Mouse (Mus musculus): ENCODE measurements around the gene Nfia. TPM values are rescaled to one million over a fixed set of nuclear protein-coding genes. Genes with fewer than 3 reads are reported as not detected.
A peak's percentile ranks its signal among the peaks of the same experiment; 100 is the strongest.

Gene Nfia
- polyA plus RNA-seq, 1 experiment = 41.2 TPM

GRCm38 (mm10) chr4:97786571-97786970, 14.0 kb downstream of the Nfia start:
- no peak for DNase-seq
- 60% methylated on average over 8 of the region's 8 CpGs for whole genome bisulfite sequencing
- no peak for TF ChIP-seq POLR2A (IDR thresholded peaks at IDR 0.05; ENCODE audit: borderline replicate concordance, insufficient read depth, low read length)
- TF ChIP-seq CTCF (IDR thresholded peaks at IDR 0.05; ENCODE audit: borderline replicate concordance, insufficient read depth, low read depth, low read length) = no peak
- H3K4me3 ChIP-seq (replicated peaks; ENCODE audit: insufficient read depth, low read depth, low read length) = no peak overlapping the region
- no peaks in the 10 kb centered on the region for H3K27me3 ChIP-seq (ENCODE audit: control insufficient read depth, insufficient read depth, low read length)
- H3K27ac ChIP-seq (ENCODE audit: insufficient read depth, low read length) = no peak overlapping the region
- peaks cover 18% of the 10 kb centered on the region; the same call in 1 of the 2 replicates for H3K4me1 ChIP-seq (ENCODE audit: control insufficient read depth, insufficient read depth, low read length)

GRCm38 (mm10) chr4:97787515-97787914, 15.0 kb downstream of the Nfia start:
- Histone ChIP-seq H3K27ac (ENCODE audit: insufficient read depth, low read length) (peak overlapping the region; percentile 19; the same call in 1 of the 2 replicates), H3K4me1 (ENCODE audit: control insufficient read depth, insufficient read depth, low read length) (peaks cover 18% of the 10 kb centered on the region; the same call in 1 of the 2 replicates), H3K4me3 (replicated peaks; ENCODE audit: insufficient read depth, low read depth, low read length) (no peak overlapping the region), H3K27me3 (ENCODE audit: control insufficient read depth, insufficient read depth, low read length) (no peaks in the 10 kb centered on the region)
- peak; percentile 21; the same call in 1 of the 2 replicates for TF ChIP-seq POLR2A (IDR thresholded peaks at IDR 0.05; ENCODE audit: borderline replicate concordance, insufficient read depth, low read length)
- TF ChIP-seq CTCF (IDR thresholded peaks at IDR 0.05; ENCODE audit: borderline replicate concordance, insufficient read depth, low read depth, low read length) = no peak
- peak; percentile 67 to 79 for DNase-seq
- WGBS = 7% methylated on average over 3 of the region's 3 CpGs

- DNase-seq = no peak
- Histone ChIP-seq H3K27me3 (ENCODE audit: control insufficient read depth, insufficient read depth, low read length) (no peaks in the 10 kb centered on the region), H3K4me3 (replicated peaks; ENCODE audit: insufficient read depth, low read depth, low read length) (no peak overlapping the region), H3K27ac (ENCODE audit: insufficient read depth, low read length) (peak overlapping the region; percentile 71; the same call in 1 of the 2 replicates), H3K4me1 (ENCODE audit: control insufficient read depth, insufficient read depth, low read length) (peaks cover 21% of the 10 kb centered on the region; the same call in 1 of the 2 replicates)
- 42% methylated on average over 4 of the region's 4 CpGs for WGBS
- TF ChIP-seq POLR2A (IDR thresholded peaks at IDR 0.05; ENCODE audit: borderline replicate concordance, insufficient read depth, low read length) (no peak), CTCF (IDR thresholded peaks at IDR 0.05; ENCODE audit: borderline replicate concordance, insufficient read depth, low read depth, low read length) (no peak)
Measured at GRCm38 (mm10) chr4:97788537-97788936, 16.0 kb downstream of the Nfia start.

- WGBS = 44% methylated on average over 10 of the region's 10 CpGs
- Histone ChIP-seq H3K4me3 (replicated peaks; ENCODE audit: insufficient read depth, low read depth, low read length) (peak overlapping the region; percentile 6), H3K27me3 (ENCODE audit: control insufficient read depth, insufficient read depth, low read length) (no peaks in the 10 kb centered on the region), H3K4me1 (ENCODE audit: control insufficient read depth, insufficient read depth, low read length) (peaks cover 5% of the 10 kb centered on the region; the same call in 1 of the 2 replicates), H3K27ac (ENCODE audit: insufficient read depth, low read length) (peak overlapping the region; percentile 26)
- no peak for TF ChIP-seq POLR2A (IDR thresholded peaks at IDR 0.05; ENCODE audit: borderline replicate concordance, insufficient read depth, low read length)
- TF ChIP-seq CTCF (IDR thresholded peaks at IDR 0.05; ENCODE audit: borderline replicate concordance, insufficient read depth, low read depth, low read length) = no peak
- peak in 1 of 2 experiments; percentile 47 for DNase-seq
Measured at GRCm38 (mm10) chr4:97793931-97794330, 21.4 kb downstream of the Nfia start.

GRCm38 (mm10) chr4:97794865-97795264, 22.3 kb downstream of the Nfia start:
- Histone ChIP-seq H3K27ac (ENCODE audit: insufficient read depth, low read length) (peak overlapping the region; percentile 33), H3K27me3 (ENCODE audit: control insufficient read depth, insufficient read depth, low read length) (no peaks in the 10 kb centered on the region), H3K4me1 (ENCODE audit: control insufficient read depth, insufficient read depth, low read length) (peaks cover 5% of the 10 kb centered on the region; the same call in 1 of the 2 replicates), H3K4me3 (replicated peaks; ENCODE audit: insufficient read depth, low read depth, low read length) (peak overlapping the region; percentile 4)
- WGBS = 27% methylated on average over 4 of the region's 4 CpGs
- no peak for TF ChIP-seq CTCF (IDR thresholded peaks at IDR 0.05; ENCODE audit: borderline replicate concordance, insufficient read depth, low read depth, low read length)
- no peak for TF ChIP-seq POLR2A (IDR thresholded peaks at IDR 0.05; ENCODE audit: borderline replicate concordance, insufficient read depth, low read length)
- DNase-seq = peak; percentile 52 to 69

- peak; percentile 41 to 51 for DNase-seq
- 13% methylated on average over 5 of the region's 5 CpGs for WGBS
Measured at GRCm38 (mm10) chr4:97795957-97796356, 23.4 kb downstream of the Nfia start.

GRCm38 (mm10) chr4:97796505-97796904, 24.0 kb downstream of the Nfia start:
- no peaks in the 10 kb centered on the region for H3K27me3 ChIP-seq (ENCODE audit: control insufficient read depth, insufficient read depth, low read length)
- no peak for DNase-seq

More at GRCm38 (mm10) chr4:97795957-97796356, 23.4 kb downstream of the Nfia start:
- H3K4me1 ChIP-seq (ENCODE audit: control insufficient read depth, insufficient read depth, low read length) = peaks cover 5% of the 10 kb centered on the region; the same call in 1 of the 2 replicates
- TF ChIP-seq CTCF (IDR thresholded peaks at IDR 0.05; ENCODE audit: borderline replicate concordance, insufficient read depth, low read depth, low read length) (no peak), POLR2A (IDR thresholded peaks at IDR 0.05; ENCODE audit: borderline replicate concordance, insufficient read depth, low read length) (no peak)
- H3K4me3 ChIP-seq (replicated peaks; ENCODE audit: insufficient read depth, low read depth, low read length) = peak overlapping the region; percentile 67
- H3K27ac ChIP-seq (ENCODE audit: insufficient read depth, low read length) = peak overlapping the region; percentile 81
- H3K27me3 ChIP-seq (ENCODE audit: control insufficient read depth, insufficient read depth, low read length) = no peaks in the 10 kb centered on the region

GRCm38 (mm10) chr4:97803791-97804190, 31.3 kb downstream of the Nfia start:
- 75% methylated on average over 3 of the region's 3 CpGs for WGBS

More at GRCm38 (mm10) chr4:97796505-97796904, 24.0 kb downstream of the Nfia start:
- TF ChIP-seq CTCF (IDR thresholded peaks at IDR 0.05; ENCODE audit: borderline replicate concordance, insufficient read depth, low read depth, low read length) = no peak
- no peak for TF ChIP-seq POLR2A (IDR thresholded peaks at IDR 0.05; ENCODE audit: borderline replicate concordance, insufficient read depth, low read length)
- Histone ChIP-seq H3K27ac (ENCODE audit: insufficient read depth, low read length) (peak overlapping the region; percentile 81; the same call in 1 of the 2 replicates), H3K4me1 (ENCODE audit: control insufficient read depth, insufficient read depth, low read length) (peaks cover 5% of the 10 kb centered on the region; the same call in 1 of the 2 replicates), H3K4me3 (replicated peaks; ENCODE audit: insufficient read depth, low read depth, low read length) (no peak overlapping the region)
- WGBS = 32% methylated on average over 10 of the region's 10 CpGs

More at GRCm38 (mm10) chr4:97803791-97804190, 31.3 kb downstream of the Nfia start:
- H3K4me1 ChIP-seq (ENCODE audit: control insufficient read depth, insufficient read depth, low read length) = no peaks in the 10 kb centered on the region
- DNase-seq = no peak
- no peak overlapping the region for H3K4me3 ChIP-seq (replicated peaks; ENCODE audit: insufficient read depth, low read depth, low read length)
- H3K27me3 ChIP-seq (ENCODE audit: control insufficient read depth, insufficient read depth, low read length) = no peaks in the 10 kb centered on the region
- H3K27ac ChIP-seq (ENCODE audit: insufficient read depth, low read length) = no peak overlapping the region
- no peak for TF ChIP-seq CTCF (IDR thresholded peaks at IDR 0.05; ENCODE audit: borderline replicate concordance, insufficient read depth, low read depth, low read length)
